Mouse (Mus musculus) cerebellum, adult 2 months (tissue): Measurements from ENCODE around the gene Ncln. TPM values are rescaled to one million over a fixed set of nuclear protein-coding genes. Genes with fewer than 3 reads are reported as not detected.

Experiments
- DNase-seq, 2 experiments: peaks; one replicate each; pipeline ENCODE4 v3.0.0; 2021
- H3K27ac ChIP-seq: fragments of 200-500 bp; 2 replicates; pipeline ENCODE4 v1.5.1; 2012; ENCODE audit warnings: low read length, control low read depth, inconsistent platforms; ENCODE audit not compliant: insufficient read depth
- H3K27me3 ChIP-seq: fragments of 200-500 bp; 2 replicates; pipeline ENCODE4 v1.6.1; 2012; ENCODE audit warnings: inconsistent platforms, mild to moderate bottlenecking, low read length, moderate library complexity; ENCODE audit not compliant: control insufficient read depth, insufficient read depth
- H3K4me1 ChIP-seq: fragments of 200-500 bp; 2 replicates; pipeline ENCODE4 v1.6.1; 2011; ENCODE audit warnings: low read length; ENCODE audit not compliant: control insufficient read depth, insufficient read depth
- H3K4me3 ChIP-seq: fragments of 200-500 bp; replicated peaks from 2 replicates; pipeline ENCODE3; 2011; ENCODE audit warnings: mild to moderate bottlenecking, low read depth, low read length, control low read depth; ENCODE audit not compliant: insufficient read depth
- CTCF ChIP-seq: fragments of 200-500 bp; IDR thresholded peaks from 2 replicates; pipeline ENCODE4 v1.5.1; 2011; ENCODE audit warnings: low read depth, mild to moderate bottlenecking, control low read depth, low read length, moderate library complexity, borderline replicate concordance; ENCODE audit not compliant: insufficient read depth
- POLR2A ChIP-seq: fragments of 200-500 bp; IDR thresholded peaks from 2 replicates; pipeline ENCODE4 v1.6.1; 2011; ENCODE audit warnings: low read length, control low read depth, borderline replicate concordance; ENCODE audit not compliant: insufficient read depth
- WGBS: fragments of 180-500 bp; shearing (Covaris S2); methylation state at CpG from one replicate; pipeline ENCODE4 v1.1.7; 2018; 5-methylcytosine and 5-hydroxymethylcytosine counted together
- polyA plus RNA-seq: library from polyadenylated mRNA; depleted of rRNA; stranded (reverse); fragments of >200 nt; gene quantifications from 2 replicates; pipeline ENCODE4 v1.2.3, GENCODE M21; 2012

Ncln gene
- polyA plus RNA-seq, 1 experiment = 116 TPM

DNA sequence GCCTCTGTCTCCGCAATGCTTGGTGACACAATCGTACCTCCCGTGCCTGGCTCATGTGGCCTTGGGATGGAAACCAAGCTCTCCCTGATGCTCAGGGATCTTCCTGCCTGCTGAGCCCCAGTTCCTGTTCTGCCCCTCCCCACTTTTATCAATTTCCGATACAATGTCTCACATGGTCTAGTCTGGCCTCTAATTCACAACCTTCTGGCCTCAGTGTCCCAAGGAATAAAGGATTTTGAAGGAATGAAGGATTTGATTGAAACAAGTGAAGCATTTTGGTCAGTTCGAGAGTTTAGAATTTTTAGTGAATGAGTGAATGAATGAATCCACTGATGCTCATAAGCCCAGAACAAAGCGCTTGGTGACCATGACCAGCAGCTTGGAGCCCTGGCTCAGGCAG is 26.9 kb upstream of the Ncln start:
- TF ChIP-seq CTCF = no peak
- TF ChIP-seq POLR2A = no peak
- no peak overlapping the region for H3K27ac ChIP-seq
- no peaks in the 10 kb centered on the region for H3K27me3 ChIP-seq
- no peak overlapping the region for H3K4me3 ChIP-seq
- DNase-seq = no peak
- no peaks in the 10 kb centered on the region for H3K4me1 ChIP-seq
- 73% methylated on average over 6 of the region's 6 CpGs for WGBS

DNA sequence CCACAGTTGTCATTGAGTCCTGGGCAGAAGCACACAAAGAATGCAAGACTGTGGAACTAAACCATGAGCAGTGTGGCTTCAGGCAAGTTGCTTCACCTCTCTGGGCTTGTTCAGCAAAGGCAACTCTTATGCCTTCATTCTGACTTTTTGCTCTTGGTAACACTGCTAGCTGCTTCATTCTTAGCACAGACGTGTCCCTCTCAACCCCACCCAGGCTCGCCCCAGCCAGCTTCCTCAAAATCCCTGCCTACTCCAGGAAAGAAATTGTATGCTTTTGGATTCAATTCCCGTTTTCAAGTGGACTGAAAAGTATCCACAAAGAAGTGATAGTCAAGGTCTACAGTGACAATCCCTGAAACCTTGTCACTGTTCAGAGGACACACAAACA is 23.8 kb upstream of the Ncln start:
- Histone ChIP-seq H3K4me1 (no peaks in the 10 kb centered on the region), H3K4me3 (no peak overlapping the region), H3K27ac (no peak overlapping the region), H3K27me3 (no peaks in the 10 kb centered on the region)
- TF ChIP-seq CTCF = no peak
- no peak for TF ChIP-seq POLR2A
- DNase-seq = no peak
- 76% methylated on average over 3 of the region's 3 CpGs for WGBS

DNA sequence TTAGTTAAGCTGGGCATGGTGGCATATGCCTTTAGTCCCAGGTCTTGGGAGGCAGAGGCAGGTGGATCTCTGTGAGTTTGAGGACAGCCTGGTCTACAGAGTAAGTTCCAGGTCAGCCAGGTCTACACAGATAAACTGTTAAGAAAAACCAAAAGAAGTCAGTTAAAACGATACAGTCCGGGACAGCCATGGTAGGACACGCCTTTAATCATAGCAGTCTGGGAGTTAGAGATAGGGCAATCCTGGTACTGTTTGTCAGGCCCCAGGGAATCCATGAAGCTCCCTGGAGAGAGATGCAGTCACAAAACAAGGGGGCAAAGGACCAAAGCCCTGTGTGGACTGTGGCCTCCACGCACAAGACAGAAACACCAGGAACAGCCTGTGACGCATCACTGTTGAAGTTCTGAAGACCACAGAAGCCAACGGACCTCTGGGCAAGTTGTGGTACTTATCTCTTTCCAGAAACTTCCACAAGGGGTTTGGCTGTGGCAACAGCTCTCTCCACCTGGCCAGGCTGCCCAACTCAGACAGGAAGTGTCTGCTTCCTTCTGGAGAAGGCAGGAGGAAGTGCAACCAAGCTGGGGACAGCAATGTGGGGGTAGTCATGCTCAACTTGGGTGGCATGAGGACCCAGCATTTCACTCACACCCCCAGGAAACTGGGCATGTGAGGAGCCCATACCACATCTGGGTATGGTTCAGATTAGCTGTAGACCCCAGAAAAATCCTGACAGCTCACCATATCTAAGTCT is 23.2 kb upstream of the Ncln start:
- Histone ChIP-seq H3K27ac (no peak overlapping the region; the same call in 1 of the 2 replicates), H3K27me3 (no peaks in the 10 kb centered on the region), H3K4me1 (no peaks in the 10 kb centered on the region), H3K4me3 (no peak overlapping the region)
- DNase-seq = no peak
- TF ChIP-seq CTCF (no peak), POLR2A (no peak)
- WGBS = 87% methylated on average over 6 of the region's 6 CpGs

DNA sequence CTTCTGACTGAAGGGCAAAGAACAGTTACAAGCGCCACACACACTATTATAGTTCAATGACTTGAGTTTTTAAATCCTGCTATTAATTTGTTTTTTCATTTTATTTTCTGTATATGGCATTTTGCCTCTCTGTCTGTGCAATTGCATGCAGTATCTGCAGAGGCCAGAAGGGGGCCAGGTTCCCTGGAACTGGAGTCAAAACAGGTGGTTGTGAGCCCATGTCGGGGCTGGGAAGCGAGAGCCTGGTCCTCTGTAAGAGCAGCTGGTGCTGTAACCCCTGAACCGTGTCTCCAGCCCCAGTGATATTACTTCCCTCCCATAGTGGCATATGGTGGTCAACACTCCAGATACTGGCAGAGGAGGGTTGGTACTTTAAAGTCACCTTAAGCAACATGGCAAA is 22.4 kb upstream of the Ncln start:
- Histone ChIP-seq H3K27ac (no peak overlapping the region), H3K4me1 (no peaks in the 10 kb centered on the region), H3K4me3 (no peak overlapping the region), H3K27me3 (no peaks in the 10 kb centered on the region)
- WGBS = 17% methylated on average over 4 of the region's 4 CpGs
- TF ChIP-seq CTCF = peak; percentile 81
- no peak for TF ChIP-seq POLR2A
- peak in 1 of 2 experiments; percentile 68 for DNase-seq

DNA sequence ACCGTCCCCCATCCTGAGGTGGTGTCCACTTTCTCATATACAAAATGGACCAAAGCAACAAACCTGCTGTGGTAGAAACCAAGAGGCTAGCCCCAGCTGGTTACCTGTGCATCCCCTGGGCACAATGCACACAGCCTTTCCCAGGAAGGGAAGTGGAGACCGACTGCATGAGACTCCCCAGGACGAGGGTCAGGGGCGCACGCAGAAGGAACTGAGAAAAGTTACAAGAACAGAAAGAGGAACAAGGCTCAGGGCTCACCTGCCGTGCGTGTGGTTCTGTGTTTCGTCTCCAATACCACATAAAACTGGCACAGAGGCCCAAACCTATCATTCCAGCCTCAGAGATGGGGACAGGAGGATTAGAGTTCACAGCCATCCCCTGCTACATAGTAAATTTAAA is 21.0 kb upstream of the Ncln start:
- Histone ChIP-seq H3K4me1 (no peaks in the 10 kb centered on the region), H3K27me3 (no peaks in the 10 kb centered on the region), H3K4me3 (no peak overlapping the region), H3K27ac (no peak overlapping the region)
- WGBS = 77% methylated on average over 8 of the region's 8 CpGs
- TF ChIP-seq CTCF (no peak), POLR2A (no peak)
- DNase-seq = no peak

DNA sequence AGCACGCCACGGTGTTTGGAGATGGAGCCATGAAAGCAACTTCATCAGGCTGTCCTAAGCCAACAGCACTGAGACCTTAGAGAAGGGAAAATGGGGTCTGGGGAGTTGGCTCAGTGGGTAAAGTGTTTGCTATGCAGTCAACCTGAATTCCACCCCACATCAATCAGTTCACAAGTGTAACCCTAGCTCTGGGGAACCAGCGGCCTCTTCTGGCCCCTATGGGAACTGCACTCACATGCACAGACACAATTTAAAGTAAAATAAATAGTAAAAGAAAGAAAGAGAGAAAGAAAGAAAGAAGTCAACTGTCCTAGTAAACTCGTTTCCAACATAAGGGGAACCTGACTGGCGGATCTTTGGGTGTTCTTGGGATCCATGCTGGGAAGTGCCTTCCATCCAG is 17.6 kb upstream of the Ncln start:
- 83% methylated on average over 5 of the region's 5 CpGs for WGBS

DNA sequence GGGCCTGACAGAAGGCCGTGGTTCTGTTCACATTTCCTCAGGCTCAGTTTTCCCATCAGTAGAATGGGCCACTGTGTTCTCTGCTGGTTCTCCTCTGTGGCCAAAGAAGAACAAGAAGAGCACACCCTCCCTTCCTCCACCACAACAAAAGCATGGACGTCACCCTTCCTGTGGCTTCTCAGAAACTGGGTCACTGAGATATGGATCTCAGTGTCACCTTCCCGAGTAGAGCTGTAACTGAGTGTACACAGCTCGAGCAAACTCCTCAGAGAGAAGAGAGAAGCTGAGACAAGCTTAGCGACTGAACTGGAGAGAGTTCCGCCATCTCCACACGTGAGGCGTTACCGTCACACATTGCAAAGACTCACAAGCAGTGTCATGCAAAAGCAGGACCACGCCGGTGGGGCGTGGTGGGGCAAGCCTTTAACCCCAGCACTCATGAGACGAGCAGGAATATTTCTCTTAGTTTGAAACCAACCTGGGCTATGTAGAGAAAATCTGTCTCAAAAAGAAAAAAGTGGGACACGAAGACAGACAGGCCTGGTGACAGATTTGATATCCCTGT is 14.1 kb upstream of the Ncln start:
- Histone ChIP-seq H3K27me3 (no peaks in the 10 kb centered on the region), H3K27ac (no peak overlapping the region), H3K4me3 (no peak overlapping the region), H3K4me1 (no peaks in the 10 kb centered on the region)
- no peak for TF ChIP-seq CTCF
- 78% methylated on average over 14 of the region's 14 CpGs for WGBS
- DNase-seq = no peak

More for the DNA sequence above, 17.6 kb upstream of the Ncln start:
- DNase-seq = no peak
- no peak for TF ChIP-seq CTCF
- no peak for TF ChIP-seq POLR2A
- H3K4me3 ChIP-seq = no peak overlapping the region
- no peaks in the 10 kb centered on the region for H3K27me3 ChIP-seq
- H3K27ac ChIP-seq = no peak overlapping the region
- H3K4me1 ChIP-seq = no peaks in the 10 kb centered on the region

DNA sequence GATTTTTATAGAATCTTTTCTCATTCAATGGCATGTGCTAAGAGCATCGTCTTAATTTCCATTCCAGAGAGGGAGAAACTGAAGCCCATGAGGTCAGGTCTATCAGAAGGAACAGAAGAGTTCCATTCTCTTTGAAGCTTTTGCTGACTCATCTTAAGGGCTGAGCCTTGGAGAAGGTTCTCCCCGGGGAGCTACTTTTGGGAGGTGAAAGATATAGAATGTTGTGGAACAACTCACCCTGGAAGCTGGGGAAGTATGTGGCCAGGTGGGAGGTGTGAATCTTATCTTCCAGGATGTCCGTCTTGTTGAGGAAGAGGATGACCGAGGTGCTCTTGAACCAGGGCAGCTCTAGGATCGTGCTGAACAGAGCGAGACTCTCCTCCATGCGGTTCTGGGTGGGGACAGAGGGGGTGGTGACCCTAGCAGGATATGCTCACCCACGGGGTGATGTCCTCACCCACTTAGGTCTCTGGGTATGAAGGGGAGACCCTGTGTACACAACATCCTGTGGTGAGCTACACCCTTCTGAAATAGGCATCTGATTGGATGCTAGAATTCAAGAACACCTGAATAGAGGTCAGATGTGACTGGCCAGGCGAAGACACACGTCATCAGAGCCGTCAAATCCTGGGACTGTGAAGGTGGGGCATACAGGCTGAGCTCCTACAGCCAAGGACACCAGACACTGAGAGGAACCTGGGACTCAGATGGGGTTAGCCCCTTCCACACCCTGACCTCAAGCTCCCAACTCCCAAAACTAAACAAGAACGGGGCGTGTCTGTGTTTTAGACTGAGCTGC is 11.7 kb upstream of the Ncln start:
- no peaks in the 10 kb centered on the region for H3K27me3 ChIP-seq
- no peak overlapping the region for H3K27ac ChIP-seq
- WGBS = 71% methylated on average over 13 of the region's 13 CpGs
- TF ChIP-seq POLR2A = no peak
- TF ChIP-seq CTCF = no peak
- H3K4me1 ChIP-seq = no peaks in the 10 kb centered on the region
- DNase-seq = no peak
- no peak overlapping the region for H3K4me3 ChIP-seq
